Mouse (Mus musculus) kidney, adult 9 months (tissue): ENCODE results near the gene Tbx10.
"Not testable (repeated sequence)": the region's sequence is repeated elsewhere in the genome, so short reads cannot be mapped to it uniquely, and the experiment has no call there.

ENCODE experiments used
- DNase-seq: peaks from one replicate; pipeline ENCODE4 v3.0.0; 2022

Gene Tbx10

DNA sequence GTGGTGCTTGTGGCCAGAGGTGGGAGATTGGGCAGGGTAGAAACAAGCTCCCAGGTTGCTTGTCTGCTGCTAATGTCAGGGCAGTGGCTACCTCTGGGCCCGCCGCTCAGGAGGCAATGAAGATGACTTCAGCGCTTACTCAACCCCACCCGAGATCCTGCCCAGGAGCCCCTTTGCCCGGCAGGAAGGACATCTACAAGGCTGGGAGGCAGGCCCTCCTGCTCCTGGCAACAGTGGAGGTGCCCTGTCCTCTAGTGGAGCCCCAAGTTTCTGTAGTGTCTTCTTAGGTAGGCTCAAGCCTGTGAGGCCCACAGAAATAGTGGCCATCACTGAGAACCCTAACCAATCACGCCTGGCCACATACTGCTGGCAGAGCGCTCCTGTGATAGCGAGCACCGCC lies 12.5 kb downstream of the Tbx10 start:
- no peak for DNase-seq

DNA sequence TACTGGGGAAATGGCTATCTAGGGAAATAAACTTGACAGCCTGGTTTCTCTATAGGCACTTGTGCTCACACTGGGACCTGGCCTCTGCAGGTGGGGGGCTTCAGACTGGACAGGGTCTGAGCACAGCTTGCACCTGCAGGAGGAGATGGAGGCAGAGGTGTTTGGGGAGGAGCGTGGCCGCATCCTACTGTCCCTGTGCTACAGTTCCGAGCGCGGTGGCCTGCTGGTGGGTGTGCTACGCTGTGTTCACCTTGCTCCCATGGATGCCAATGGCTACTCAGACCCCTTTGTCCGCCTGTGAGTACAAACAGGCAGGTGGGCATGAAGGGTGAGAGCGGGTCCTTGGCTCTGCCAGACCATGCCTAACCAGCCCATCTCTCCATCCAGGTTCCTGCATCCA lies 13.4 kb downstream of the Tbx10 start:
- DNase-seq: no peak

DNA sequence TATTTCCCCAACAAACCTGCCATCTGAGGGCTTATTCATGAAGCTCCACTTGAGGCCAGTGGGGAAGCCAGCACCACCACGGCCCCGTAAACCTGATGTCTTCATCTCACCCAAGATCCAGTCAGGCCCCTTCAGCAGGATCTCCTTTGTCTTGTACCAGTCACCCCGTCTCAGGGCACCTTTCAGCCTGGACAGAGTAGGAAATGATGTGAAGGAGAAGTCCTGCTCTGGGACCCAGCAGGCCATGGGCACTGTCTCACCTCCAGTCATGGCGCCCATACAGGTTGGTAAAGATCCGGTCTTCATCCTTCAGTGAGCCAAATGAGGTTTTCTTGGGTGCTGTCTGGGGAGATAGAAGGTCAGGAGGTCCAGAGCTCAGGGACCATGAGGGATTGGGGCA lies 18.5 kb downstream of the Tbx10 start:
- DNase-seq: no peak

DNA sequence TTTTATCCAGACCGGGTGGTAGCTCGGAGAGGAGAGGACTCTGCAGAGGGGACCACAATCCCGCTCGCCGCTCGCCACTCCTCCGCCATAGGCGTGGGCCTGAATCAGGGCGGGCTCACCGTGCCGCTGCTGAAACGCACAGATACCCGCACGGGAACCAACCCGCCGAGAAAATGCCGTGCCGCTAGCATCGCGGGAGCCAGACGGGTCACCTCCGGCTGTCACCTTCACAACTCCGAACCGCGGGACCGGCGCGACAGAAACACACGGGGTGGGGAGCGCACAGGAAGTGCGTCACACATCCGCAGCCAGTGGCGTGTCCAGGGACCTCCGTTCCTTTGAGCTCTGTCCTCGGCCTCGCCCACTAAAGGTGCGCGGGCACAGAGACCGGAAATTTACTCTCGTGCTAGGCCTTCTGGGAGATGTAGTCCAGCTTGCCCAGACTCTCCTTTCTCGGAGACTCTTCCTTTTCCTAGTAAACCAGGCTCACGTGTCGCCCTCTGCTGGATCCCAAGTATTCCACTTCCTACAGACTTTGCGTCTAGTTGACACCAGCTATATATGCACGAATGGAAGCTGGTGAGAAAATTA lies 20.0 kb downstream of the Tbx10 start, which contains the start of gene Ndufv1:
TSS of gene Ndufv1 (minus strand) at position 375 of the 591 bp plus-strand sequence.
- DNase-seq: peak; percentile 99

DNA sequence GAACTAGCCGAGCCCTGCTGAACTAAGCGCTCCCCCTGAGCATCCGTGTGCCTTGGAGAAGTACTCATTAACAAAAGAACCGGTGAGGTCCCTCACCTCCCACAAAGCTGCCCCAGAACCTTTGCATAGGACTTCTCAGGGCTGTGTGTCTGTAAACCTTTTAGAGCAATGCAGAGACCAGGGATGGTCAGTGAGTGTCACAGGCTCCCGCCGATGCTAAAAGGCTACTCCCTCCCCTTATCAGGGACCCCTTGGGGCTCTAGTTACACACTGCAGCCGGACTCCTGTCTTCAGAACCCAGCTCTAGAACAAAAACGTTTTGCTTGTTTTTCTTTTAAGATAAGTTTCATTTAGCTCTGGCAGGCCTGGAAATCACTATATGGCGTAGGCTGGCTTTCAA lies 20.5 kb downstream of the Tbx10 start:
- DNase-seq: no peak

DNA sequence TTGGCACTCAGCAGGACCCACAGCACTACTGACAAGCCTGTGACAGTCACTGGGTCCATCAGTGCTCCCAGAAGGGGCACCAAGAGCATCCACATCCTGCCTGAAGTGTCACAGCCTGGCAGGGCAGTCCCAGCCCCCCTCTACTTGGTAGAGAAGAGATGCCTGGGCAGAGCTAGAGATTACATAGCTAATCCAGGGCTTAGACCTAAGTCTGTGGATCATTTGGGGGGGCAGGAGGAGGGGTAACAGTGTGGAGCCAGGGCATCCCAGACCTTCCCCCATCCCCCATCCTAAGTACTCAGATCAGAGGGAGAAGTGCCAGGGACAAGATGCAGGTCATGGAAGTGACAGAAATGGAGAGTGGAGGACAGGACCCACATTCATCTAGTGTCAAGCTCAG lies 22.2 kb downstream of the Tbx10 start:
- DNase-seq: no peak

DNA sequence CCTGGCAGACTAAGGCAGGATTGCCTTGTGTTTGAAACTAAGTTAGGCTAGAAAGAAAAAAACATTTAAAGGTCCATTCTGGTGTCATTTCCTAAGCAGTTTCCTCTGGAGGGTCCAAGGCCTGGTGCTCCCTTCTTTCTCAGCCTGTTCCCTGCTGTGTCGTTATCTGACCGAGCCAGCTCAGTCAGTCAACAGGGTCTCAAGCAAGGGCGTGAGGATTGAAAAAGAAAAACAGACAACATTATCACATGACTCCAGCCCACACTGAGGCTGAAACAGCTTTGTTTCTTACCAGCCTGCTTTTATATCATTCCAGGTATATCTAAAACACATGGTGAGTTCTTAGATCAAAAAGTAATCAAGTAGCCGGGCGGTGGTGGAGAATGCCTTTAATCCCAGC lies 23.1 kb downstream of the Tbx10 start:
- DNase-seq: no peak

DNA sequence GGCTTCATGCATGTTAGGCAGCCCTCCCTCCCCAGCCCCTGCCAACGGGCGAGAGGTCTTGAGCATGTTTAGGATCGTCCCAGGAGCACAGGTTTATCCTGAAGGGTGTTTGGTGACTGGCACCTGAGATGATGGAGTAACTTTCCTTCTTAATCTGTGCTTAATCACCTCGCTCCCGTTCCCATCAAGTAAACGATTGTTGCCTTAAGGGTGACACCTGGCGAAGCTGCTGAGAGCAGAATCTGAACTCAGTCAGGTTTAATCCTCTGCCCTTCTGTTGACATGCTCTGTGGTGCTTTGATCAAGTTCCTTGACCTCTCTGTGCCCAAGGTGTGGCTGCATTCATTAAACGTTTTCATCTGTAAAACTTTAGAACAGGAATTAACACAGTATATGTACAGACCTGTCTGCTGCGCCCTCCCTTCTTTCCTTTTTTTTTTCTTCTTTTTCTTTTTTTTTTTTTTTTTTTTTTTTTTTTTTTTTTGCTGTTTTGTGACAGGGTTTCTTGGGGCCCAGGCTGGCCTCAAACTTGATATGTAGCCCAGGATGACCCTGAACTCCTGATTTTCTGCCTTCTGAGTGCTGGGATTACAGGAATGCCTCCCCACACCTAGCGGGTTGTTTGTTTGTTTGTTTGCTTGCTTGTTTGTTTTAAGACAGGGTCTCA lies 25.5 kb downstream of the Tbx10 start:
- DNase-seq: no peak

DNA sequence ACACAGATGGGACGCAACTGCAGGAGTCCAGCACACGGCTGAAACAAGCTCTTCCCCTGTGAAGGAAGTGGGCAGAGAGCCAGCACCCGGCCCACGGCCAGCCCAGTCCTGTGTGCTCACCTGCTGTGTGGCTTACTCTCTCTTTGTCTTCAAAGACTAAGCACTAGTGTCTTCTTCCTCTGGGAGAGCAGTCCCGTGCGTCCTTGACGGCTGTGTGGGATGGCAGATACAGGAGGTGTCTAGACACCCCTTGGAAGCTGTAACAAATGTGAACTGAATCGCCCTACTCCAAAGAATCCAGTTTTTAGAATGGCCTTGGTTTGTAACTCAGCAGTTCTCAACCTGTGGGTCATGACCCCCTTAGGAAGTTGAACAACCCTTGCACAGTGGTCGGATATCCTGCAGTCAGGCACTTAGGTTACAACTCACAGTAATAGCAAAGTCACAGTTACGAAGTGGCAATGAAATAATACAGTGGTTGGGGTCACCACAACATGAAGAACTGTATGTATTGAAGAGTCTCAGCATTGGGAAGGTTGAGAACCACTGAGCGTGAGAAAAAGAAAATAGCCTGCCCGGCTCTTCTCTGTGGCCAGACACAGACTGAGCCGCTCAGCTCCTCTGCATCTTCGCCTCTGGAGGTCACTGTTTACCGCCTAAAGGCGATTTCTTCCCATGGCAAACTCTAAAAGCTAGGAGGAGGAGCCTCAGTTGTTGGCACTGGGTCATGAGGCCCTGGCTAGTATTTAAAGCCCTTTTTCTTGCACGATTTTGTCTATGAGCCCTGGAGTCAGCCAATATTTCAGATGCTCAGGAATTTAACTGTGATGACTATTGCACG lies 26.4 kb downstream of the Tbx10 start:
- peak; percentile 93 for DNase-seq

DNA sequence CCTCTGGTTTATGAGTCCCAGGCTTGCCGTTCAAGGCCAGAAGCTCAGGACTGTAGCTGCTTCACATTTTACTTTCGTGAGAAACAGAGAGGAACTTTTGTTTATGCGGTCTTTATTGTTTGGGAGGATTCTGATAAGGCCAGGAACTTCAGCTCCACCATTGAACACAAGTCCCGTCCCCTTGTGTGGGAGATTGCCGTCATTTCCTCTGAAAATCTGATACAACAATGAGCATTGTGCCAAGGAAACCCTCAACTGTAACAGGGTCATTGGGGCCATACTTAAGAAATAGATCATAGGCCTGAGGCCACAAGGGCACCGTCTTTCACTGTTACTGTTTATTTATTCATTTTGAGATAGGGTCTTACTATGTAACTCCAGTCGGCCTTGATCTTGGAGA lies 30.6 kb downstream of the Tbx10 start:
- DNase-seq: no peak

DNA sequence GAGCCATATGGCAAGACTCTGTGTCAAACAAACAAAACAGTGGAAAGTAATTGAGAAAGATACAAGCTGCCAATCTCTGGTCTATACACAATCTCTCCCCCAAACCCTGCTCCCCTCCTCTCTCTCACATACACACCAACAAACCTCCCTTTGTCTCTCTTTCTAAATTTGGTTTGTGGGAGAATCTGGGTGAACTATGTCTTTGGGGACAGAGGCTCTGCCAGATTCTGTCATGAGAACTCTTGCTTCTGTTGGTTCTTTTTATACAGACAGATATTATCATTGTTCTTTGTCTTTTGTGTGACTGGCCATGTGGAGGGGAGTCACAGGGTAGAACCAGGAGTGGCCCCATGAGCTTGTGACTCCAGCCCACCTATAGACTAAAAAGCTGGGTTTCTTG lies 35.0 kb downstream of the Tbx10 start:
- DNase-seq: no peak

DNA sequence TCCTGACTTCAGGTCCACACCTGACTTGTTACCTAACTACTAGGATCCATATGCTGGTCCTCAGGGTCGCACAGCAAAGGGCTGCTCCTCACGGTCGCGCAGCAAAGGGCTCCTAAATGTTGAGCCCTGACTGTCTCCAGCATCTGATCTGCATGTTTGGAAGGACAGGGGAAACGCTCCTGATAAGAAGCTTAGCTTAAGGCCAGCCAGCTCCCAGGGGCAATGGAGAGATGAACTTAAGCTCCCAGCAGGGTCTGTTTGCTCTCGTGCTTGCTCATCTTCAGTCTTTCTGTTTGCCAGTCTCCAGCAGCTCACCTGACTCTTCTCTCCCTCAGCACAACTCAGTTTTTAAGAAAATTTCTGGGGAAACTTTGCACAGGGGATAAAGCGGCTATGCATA lies 40.1 kb downstream of the Tbx10 start:
- no peak for DNase-seq

DNA sequence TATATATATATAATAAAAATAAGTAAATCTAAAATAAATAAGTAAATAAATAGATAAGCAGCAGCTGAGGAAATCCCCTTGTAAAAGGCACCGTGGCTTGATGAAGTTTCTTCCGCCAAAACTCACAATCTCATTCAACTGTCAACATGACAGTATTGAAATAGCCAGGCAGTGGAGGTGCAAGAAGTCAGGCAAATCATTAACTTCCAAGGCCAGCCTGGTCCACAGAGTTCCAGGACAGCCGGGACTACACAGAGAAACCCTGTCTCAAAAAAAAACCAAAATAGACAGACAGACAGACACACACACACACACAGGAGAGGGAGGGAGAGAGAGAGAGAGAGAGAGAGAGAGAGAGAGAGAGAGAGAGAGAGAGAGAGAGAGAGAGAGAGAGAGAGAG lies 40.7 kb downstream of the Tbx10 start:
- DNase-seq: peak; percentile 79

DNA sequence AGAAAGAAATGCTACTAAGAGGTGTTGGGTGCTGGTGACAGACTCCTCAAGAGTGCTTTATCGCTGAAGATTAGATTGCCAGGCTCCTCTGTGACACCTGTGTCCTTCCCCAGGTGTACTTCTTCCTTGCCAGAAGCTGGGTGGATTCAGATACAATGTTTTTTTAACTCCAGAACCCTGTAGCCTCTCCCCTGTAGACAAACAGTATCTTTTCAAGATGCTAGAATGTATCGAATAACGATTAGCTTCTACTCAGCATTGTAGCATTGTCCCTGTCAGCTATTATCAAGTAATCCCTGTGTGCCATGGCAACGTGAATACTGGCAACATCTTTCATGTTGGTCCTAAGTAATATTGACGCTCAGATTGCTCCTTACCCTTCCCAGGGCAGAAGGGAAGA lies 41.2 kb downstream of the Tbx10 start:
- no peak for DNase-seq

DNA sequence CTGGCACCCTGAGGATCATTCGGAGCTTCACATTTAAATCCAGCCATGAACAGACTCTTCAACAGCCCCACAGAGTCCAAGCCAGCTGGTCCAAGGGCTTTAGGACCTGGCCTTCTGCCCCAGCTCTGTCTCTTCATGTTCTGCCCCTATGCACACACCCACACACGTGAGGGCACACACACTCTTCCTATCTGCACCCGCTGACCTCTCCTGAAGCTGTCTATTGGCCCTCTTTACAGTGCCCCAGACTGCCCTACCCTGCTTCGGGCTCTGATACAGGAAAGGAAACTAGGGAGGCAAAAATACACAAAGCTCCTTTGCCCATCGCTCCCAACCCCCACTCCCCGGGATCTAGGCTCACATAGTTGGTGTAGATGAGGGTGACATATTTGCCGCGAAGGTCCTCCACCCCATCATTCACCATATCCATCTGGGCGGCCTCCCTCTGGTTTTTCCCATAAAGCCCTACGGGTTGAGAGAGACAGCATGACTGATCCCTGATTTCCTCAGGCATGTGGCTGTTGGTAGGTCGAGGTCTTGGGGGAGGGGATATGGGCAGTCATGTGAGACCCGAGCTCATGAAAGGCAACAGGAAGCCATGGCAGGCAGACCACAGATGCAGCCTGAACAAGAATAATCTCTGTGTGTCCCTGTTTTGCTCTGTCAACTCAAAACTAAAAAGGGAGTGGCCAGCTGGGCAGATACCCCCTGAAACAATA lies 43.9 kb downstream of the Tbx10 start:
- no peak for DNase-seq

DNA sequence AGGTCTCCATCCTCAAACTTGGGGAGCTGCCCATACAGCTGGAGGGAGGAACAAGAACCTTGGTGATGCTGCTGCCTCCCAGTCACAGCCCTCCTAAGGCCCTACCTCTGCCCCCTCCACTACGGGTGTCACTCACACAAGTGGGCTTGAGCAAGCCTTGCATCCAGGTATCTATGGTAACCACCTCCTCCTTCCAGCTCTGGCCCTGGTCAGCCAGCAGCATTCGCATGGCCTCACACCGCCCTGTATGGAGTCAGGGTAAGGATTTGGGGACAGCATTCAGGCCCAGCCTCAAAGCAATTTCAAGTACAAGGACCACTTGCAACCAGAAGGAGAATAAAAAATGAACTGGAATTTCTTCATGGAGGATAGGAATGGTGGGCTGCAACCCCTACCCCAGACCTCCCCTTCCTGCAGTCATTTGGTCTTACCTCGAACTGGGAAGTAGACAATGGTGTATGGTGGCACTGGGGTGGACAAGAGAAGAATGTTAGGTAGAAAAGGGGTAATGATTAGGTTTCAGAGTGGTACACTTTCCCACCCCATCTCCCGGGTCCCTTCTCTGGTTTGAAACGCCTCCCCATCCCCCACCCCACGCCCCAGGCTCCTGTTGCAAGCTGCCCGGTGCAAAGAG lies 44.7 kb downstream of the Tbx10 start:
- not testable (repeated sequence) for DNase-seq

DNA sequence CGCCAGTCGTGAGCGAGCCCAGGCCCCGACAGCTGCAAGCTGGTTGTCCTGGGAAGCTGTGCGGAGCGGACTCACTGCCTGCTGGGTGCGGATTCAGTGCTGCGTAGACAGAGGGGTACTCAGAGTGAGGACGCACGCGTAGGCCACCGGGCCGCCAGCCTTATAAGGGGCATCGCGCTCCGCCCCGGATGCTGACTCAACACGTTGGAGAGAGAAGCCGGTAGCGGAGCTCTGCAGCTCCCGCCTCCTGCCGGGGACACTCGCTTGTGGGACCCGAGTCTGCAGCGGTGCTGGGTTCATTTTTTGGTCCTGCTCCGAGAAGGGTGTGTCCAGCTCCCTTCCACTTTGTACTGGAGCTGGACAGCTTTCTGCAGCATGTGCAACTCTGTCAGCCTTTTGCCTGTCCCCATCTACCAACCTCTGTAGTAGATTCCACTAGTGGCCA lies 45.3 kb downstream of the Tbx10 start, which contains the start of gene Gstp1:
TSS of gene Gstp1 (minus strand) at position 198 of the 445 bp plus-strand sequence.
- DNase-seq: peak; percentile 91

DNA sequence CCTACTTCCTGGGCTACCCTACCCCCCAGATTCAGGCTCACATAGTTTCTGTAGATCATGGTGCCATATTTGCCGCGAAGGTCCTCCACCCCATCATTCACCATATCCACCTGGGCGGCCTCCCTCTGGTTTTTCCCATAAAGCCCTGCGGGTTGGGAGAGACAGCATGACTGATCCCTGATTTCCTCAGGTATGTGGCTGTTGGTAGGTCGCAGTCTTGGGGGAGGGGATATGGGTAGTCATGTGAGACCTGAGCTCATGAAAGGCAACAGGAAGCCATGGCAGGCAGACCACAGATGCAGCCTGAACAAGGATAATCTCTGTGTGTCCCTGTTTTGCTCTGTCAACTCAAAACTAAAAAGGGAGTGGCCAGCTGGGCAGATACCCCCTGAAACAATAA lies 48.4 kb downstream of the Tbx10 start:
- not testable (repeated sequence) for DNase-seq

DNA sequence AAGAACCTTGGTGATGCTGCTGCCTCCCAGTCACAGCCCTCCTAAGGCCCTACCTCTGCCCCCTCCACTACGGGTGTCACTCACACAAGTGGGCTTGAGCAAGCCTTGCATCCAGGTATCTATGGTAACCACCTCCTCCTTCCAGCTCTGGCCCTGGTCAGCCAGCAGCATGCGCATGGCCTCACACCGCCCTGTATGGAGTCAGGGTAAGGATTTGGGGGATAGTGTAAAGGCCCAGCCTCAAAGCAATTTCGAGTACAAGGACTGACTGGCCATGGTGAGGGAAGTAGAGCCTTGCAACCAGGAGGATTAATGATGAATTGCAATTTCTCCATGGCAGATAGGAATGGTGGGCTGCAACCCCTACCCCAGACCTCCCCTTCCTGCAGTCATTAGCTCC lies 48.9 kb downstream of the Tbx10 start:
- DNase-seq: not testable (repeated sequence)

DNA sequence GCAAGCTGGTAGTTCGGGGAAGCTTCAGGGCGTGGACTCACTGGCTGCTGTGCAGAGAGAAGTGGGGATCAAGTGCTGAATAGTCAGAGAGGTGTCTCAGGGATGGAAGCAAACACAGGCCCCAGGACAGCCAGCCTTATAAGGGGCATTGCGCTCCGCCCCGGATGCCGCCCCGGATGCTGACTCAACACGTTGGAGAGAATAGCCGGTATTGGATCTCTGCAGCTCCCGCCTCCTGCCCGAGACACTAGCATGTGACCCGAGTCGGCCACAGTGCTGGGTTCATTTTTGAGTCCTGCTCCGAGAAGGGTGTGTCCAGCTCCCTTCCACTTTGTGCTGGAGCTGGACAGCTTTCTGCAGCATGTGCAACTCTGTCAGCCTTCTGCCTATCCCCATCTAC lies 49.6 kb downstream of the Tbx10 start:
- no peak for DNase-seq

DNA sequence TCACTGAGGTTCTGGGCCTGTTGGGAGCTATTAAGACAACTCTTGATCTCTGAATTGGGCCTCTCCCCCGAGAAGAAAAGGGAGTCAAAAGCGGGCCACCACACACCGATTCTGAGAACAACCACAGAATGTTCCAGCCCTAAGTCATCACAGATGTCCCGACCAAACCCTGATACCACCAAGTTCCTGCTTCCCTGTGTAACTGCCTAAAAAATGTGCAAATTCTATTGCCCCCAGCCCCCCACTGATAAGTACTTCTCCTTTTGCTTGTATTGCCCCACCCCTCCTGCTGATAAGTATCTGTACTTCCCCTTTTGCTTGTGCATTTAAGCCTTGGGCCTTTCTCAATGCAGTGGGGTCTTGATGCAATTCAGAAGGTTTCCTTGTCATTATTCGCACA lies 51.6 kb downstream of the Tbx10 start:
- not testable (repeated sequence) for DNase-seq

DNA sequence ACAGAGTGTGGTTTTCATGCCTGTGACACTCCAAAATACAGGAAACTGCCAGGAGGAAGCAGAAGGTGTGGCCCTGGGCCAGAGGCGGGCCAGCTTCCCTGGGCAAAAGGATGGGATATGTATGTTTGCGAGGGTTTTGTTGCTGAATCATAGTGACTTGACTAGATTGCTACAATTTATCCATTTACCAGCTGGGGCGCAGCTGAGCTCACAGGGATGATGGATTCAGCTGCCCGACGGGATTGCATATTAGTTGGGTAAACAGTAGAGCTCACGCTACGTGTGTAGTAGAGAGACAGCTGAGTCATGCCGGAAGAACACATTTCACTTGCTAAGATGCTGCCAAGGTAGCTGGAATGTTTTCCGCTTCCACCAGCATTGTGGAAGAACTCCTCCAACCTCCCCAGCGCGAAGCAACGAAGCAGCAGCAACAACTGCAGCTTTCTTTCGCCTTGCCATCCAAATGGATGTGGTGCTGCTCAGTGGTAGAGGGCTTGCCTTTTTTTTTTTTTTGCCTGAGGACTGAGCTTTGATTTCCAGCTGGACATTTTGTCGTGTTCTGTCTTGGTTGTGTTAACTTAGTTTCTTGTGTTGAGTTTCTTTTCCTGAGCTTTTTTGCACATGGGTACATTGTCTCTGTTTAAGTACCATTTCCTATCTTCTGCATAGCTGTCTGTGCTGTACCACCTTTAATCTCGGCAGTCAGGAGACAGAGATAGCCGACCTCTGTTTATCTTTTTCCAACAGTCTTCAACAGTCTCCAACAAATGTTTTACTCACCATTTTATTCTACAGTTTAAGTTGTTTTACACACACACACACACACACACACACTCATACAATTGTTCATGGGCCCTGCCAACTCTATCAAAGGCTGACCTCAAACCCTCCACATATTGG lies 53.7 kb downstream of the Tbx10 start, which contains the start of gene Gstp2:
TSS of gene Gstp2 (minus strand) at position 58 of the 900 bp plus-strand sequence.
- DNase-seq: peak; percentile 94
